Comparison of ENCODE assay signal across 20 mouse cellular contexts in the genomic region with DNA sequence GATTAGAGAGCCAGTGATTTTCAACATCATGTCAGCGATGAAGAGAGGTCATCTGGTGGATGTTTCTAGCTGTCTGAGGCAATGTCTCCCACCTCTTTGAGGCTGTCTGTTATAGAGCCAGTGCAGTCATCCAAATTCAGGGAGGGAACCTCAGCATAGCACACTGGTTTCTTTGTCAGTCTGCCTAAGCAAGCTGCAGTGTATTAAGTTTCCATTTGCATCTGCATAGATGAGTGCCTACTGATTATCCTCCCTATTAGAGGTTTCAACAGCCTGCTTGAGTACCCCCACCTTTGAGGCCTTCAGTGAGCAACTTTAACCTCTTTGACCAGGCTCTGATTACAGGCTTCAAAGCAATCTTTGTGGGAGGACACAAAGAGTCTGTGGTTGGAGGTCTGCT. TPM values are rescaled to one million over a fixed set of nuclear protein-coding genes. Genes with fewer than 3 reads are reported as not detected.
DNase-seq lines count a peak whose midpoint lies in the region; ATAC-seq lines count a peak whose summit lies in the region.
"Had no signal": no experiment of that assay in that cellular context is flagged by ENCODE, and none has a peak within 500 bp of the region (broad histone marks: within the 10 kb centered on the region; RNA-seq: fewer than 3 reads in every experiment).

No protein-coding gene starts in this region.

- WGBS in midbrain, embryonic 11.5 days, result 30% methylated on average over 1 of the region's 1 CpGs
- WGBS in midbrain, embryonic 14.5 days, result 33% methylated on average over 1 of the region's 1 CpGs
- 17% methylated on average over 1 of the region's 1 CpGs for WGBS in forebrain, embryonic 12.5 days
- 53% methylated on average over 1 of the region's 1 CpGs for WGBS in hindbrain, embryonic 16.5 days

- no peak overlapping the region for H3K27ac ChIP-seq in midbrain, embryonic 11.5 days (ENCODE audit: low read depth, low read length)
- H3K27ac ChIP-seq in midbrain, embryonic 14.5 days (replicated peaks; ENCODE audit: low read depth, low read length), result no peak overlapping the region
- H3K27ac ChIP-seq in forebrain, embryonic 12.5 days, result no peak overlapping the region
- no peak overlapping the region for H3K27ac ChIP-seq in hindbrain, embryonic 16.5 days (ENCODE audit: low read depth, low read length)

- H3K36me3 ChIP-seq in midbrain, embryonic 11.5 days (ENCODE audit: control insufficient read depth, insufficient read depth, low read length), result no peaks in the 10 kb centered on the region
- H3K36me3 ChIP-seq in midbrain, embryonic 14.5 days (ENCODE audit: control insufficient read depth, insufficient read depth, low read length), result no peaks in the 10 kb centered on the region
- no peaks in the 10 kb centered on the region for H3K36me3 ChIP-seq in forebrain, embryonic 12.5 days (replicated peaks)
- no peaks in the 10 kb centered on the region for H3K36me3 ChIP-seq in hindbrain, embryonic 16.5 days (ENCODE audit: control insufficient read depth, insufficient read depth, low read length)

- no peaks in the 10 kb centered on the region for H3K27me3 ChIP-seq in midbrain, embryonic 11.5 days (ENCODE audit: control insufficient read depth, insufficient read depth, low read length)
- no peaks in the 10 kb centered on the region for H3K27me3 ChIP-seq in midbrain, embryonic 14.5 days (ENCODE audit: control insufficient read depth, insufficient read depth, low read length)
- no peaks in the 10 kb centered on the region for H3K27me3 ChIP-seq in forebrain, embryonic 12.5 days
- H3K27me3 ChIP-seq in hindbrain, embryonic 16.5 days (replicated peaks; ENCODE audit: control insufficient read depth, insufficient read depth, low read length), result no peaks in the 10 kb centered on the region

- ATAC-seq in midbrain, embryonic 11.5 days (ENCODE audit: low FRiP score), result peak; percentile 88
- ATAC-seq in midbrain, embryonic 14.5 days (ENCODE audit: low FRiP score, low TSS enrichment), result no peak
- peak; percentile 82 for ATAC-seq in forebrain, embryonic 12.5 days (ENCODE audit: low FRiP score)
- ATAC-seq in hindbrain, embryonic 16.5 days, result peak; percentile 24; the same call in 1 of the 2 replicates
- ATAC-seq: inflammation-experienced regulatory T-cells, adult 6 months had no signal

- no peaks in the 10 kb centered on the region; the same call in 1 of the 2 replicates for H3K4me1 ChIP-seq in midbrain, embryonic 11.5 days (ENCODE audit: control insufficient read depth, insufficient read depth, low read length)
- no peaks in the 10 kb centered on the region for H3K4me1 ChIP-seq in midbrain, embryonic 14.5 days (ENCODE audit: control insufficient read depth, insufficient read depth, low read length)
- H3K4me1 ChIP-seq in forebrain, embryonic 12.5 days, result peaks cover 13% of the 10 kb centered on the region
- no peaks in the 10 kb centered on the region for H3K4me1 ChIP-seq in hindbrain, embryonic 16.5 days (ENCODE audit: control insufficient read depth, insufficient read depth, low read depth, low read length)

- H3K4me2 ChIP-seq in midbrain, embryonic 11.5 days, result no peak overlapping the region
- H3K4me2 ChIP-seq in midbrain, embryonic 14.5 days (ENCODE audit: low read length), result no peak overlapping the region
- H3K4me2 ChIP-seq in forebrain, embryonic 12.5 days, result no peak overlapping the region
- no peak overlapping the region for H3K4me2 ChIP-seq in hindbrain, embryonic 16.5 days (ENCODE audit: low read length)

- no peaks in the 10 kb centered on the region for H3K9me3 ChIP-seq in midbrain, embryonic 11.5 days (ENCODE audit: control insufficient read depth, low read length)
- H3K9me3 ChIP-seq in midbrain, embryonic 14.5 days (ENCODE audit: control insufficient read depth, low read length), result no peaks in the 10 kb centered on the region
- no peaks in the 10 kb centered on the region for H3K9me3 ChIP-seq in forebrain, embryonic 12.5 days
- no peaks in the 10 kb centered on the region for H3K9me3 ChIP-seq in hindbrain, embryonic 16.5 days (ENCODE audit: control insufficient read depth, low read length)

- peak; percentile 11 for DNase-seq in embryo, embryonic 11 days
- no peak for DNase-seq in embryo, embryonic 9.5 days (ENCODE audit: extremely low spot score)
- DNase-seq in midbrain, embryonic 11.5 days (ENCODE audit: low spot score, missing footprints), result peak; percentile 84
- DNase-seq in midbrain, embryonic 14.5 days, result no peak
- DNase-seq in spleen, postnatal 4 days (ENCODE audit: low spot score in 2 of 2), result no peak
- no peak for DNase-seq in left cerebral cortex, postnatal 10 days (ENCODE audit: extremely low spot score in 1 of 2, low spot score in 2 of 2)
- DNase-seq: adrenal gland, postnatal 10 days; cerebellum, adult 11-12 months; cerebellum, postnatal 25 days; gastrocnemius, postnatal 14 days; kidney, postnatal 10 days; layer of hippocampus, adult 9-11 months; lung, postnatal 10 days; thymus, postnatal 36 days had no signal

- H3K4me3 ChIP-seq in midbrain, embryonic 11.5 days (ENCODE audit: low read depth, low read length), result no peak overlapping the region
- H3K4me3 ChIP-seq in midbrain, embryonic 14.5 days (replicated peaks; ENCODE audit: low read depth, low read length), result no peak overlapping the region
- no peak overlapping the region for H3K4me3 ChIP-seq in forebrain, embryonic 12.5 days (replicated peaks)
- H3K4me3 ChIP-seq in hindbrain, embryonic 16.5 days (ENCODE audit: low read length), result no peak overlapping the region

- intact Hi-C loops in left cerebral cortex, postnatal 10 days (cut with DNase I), result no loop called here

- no peak overlapping the region for H3K9ac ChIP-seq in midbrain, embryonic 11.5 days (ENCODE audit: low read length)
- H3K9ac ChIP-seq in midbrain, embryonic 14.5 days (replicated peaks; ENCODE audit: low read length), result no peak overlapping the region
- H3K9ac ChIP-seq in forebrain, embryonic 12.5 days, result no peak overlapping the region
- H3K9ac ChIP-seq in hindbrain, embryonic 16.5 days (ENCODE audit: low read depth, low read length), result no peak overlapping the region

RNA-seq across cellular contexts. Expression of a gene that starts 17.1 kb away (rescaled TPM):
- polyA plus RNA-seq in midbrain, embryonic 11.5 days (2014; fragmentation: Nextera tagmentation; extraction: Ambion mirVana), result not detected in 2 replicates
- polyA plus RNA-seq in midbrain, embryonic 14.5 days (2014; fragmentation: Nextera tagmentation; extraction: Ambion mirVana), result 0.03 TPM in 1 of 2 replicates, not detected in the other
- polyA plus RNA-seq in forebrain, embryonic 12.5 days (2016; fragmentation: Nextera tagmentation; extraction: Ambion mirVana), result not detected in 2 replicates
- polyA plus RNA-seq in hindbrain, embryonic 16.5 days (2015; fragmentation: Nextera tagmentation; extraction: Ambion mirVana), result 0.03 and 0.07 TPM in 2 replicates
- not detected for total RNA-seq in left cerebral cortex, postnatal 10 days (2021)
- total RNA-seq: adrenal gland, postnatal 10 days; gastrocnemius, postnatal 14 days; left cerebral cortex, postnatal 14 days; megakaryocyte, adult 5-6 weeks had no signal
- polyA plus RNA-seq: frontal cortex, adult 2 months had no signal

Comparison
In these comparisons a context has a peak if more than half of its experiments do, and no peak if none do; other contexts are left out.
1. DNase-seq: peak in embryo, embryonic 11 days (single experiment) and midbrain, embryonic 11.5 days (single experiment); none in embryo, embryonic 9.5 days (single experiment), midbrain, embryonic 14.5 days (single experiment), spleen, postnatal 4 days (0 of 2) and left cerebral cortex, postnatal 10 days (0 of 2).